8 mouse cellular contexts compared by ENCODE assay signal in genomic region chr2:153139996-153140613, GRCm38 (mm10). TPM values are rescaled to one million over a fixed set of nuclear protein-coding genes. Genes with fewer than 3 reads are reported as not detected.
DNase-seq lines count a peak whose midpoint lies in the region; ATAC-seq lines count a peak whose summit lies in the region.

No protein-coding gene starts in this region.

- DNase-seq in adrenal gland, adult 8-10 months, result peak; percentile 15
- no peak for DNase-seq in adrenal gland, postnatal 4 days (ENCODE audit: low spot score in 2 of 2)
- DNase-seq in lung, adult 18-20 months, result peak; percentile 57 to 62
- DNase-seq in lung, postnatal 36 days, result no peak
- DNase-seq in lung, postnatal 10 days, result peak; percentile 65

- peak; percentile 74 for ATAC-seq in granulocyte monocyte progenitor cell, adult 5-6 weeks (replicated peaks; ENCODE audit: poor library complexity, severe bottlenecking)
- ATAC-seq in erythroblast, adult 5-6 weeks (replicated peaks; ENCODE audit: low FRiP score, poor library complexity, severe bottlenecking), result no peak
- ATAC-seq in frontal cortex, adult (ENCODE audit: low TSS enrichment), result no peak

RNA-seq across cellular contexts. Expression of gene Tm9sf4, which starts 21.0 kb away (rescaled TPM):
- 100 to 1,000 TPM in 3 of 4 experiments, 10 to 100 TPM in 1; 96.3 to 115 (median 112) TPM for total RNA-seq in adrenal gland, adult 8-10 months (2022)
- total RNA-seq in adrenal gland, postnatal 4 days (2021), result 100 to 1,000 TPM; 101 to 106 TPM
- 54.2 and 60.7 TPM in 2 replicates for total RNA-seq in granulocyte monocyte progenitor cell, adult 5-6 weeks (2014; fragmentation: Nextera tagmentation)
- 61.3 and 91.4 TPM in 2 replicates for total RNA-seq in granulocyte monocyte progenitor cell, adult 5-6 weeks (2017)
- total RNA-seq in erythroblast, adult 5-6 weeks (2015; ENCODE audit: low replicate concordance), result 16.9 and 19.2 TPM in 2 replicates
- 14.9 and 23.3 TPM in 2 replicates for total RNA-seq in erythroblast, adult 5-6 weeks (2017; ENCODE audit: low replicate concordance)

RNA-seq across cellular contexts. Expression of gene Hck, which starts 31.8 kb away (rescaled TPM):
- 1 to 10 TPM; 3.3 to 5.5 (median 4.5) TPM for total RNA-seq in adrenal gland, adult 8-10 months (2022)
- total RNA-seq in adrenal gland, postnatal 4 days (2021), result 1 to 10 TPM; 3.9 to 4.3 TPM
- 6.4 and 9.5 TPM in 2 replicates for total RNA-seq in granulocyte monocyte progenitor cell, adult 5-6 weeks (2014; fragmentation: Nextera tagmentation)
- total RNA-seq in granulocyte monocyte progenitor cell, adult 5-6 weeks (2017), result 13.1 and 17.5 TPM in 2 replicates
- 19.2 and 46.6 TPM in 2 replicates for total RNA-seq in erythroblast, adult 5-6 weeks (2015; ENCODE audit: low replicate concordance)
- 28.7 and 45.7 TPM in 2 replicates for total RNA-seq in erythroblast, adult 5-6 weeks (2017; ENCODE audit: low replicate concordance)

Comparison
In these comparisons a context has a peak if more than half of its experiments do, and no peak if none do; other contexts are left out.
1. DNase-seq: peak in adrenal gland, adult 8-10 months (single experiment), lung, adult 18-20 months (2 of 2) and lung, postnatal 10 days (single experiment); none in adrenal gland, postnatal 4 days (0 of 2) and lung, postnatal 36 days (single experiment).